In the genomic region with DNA sequence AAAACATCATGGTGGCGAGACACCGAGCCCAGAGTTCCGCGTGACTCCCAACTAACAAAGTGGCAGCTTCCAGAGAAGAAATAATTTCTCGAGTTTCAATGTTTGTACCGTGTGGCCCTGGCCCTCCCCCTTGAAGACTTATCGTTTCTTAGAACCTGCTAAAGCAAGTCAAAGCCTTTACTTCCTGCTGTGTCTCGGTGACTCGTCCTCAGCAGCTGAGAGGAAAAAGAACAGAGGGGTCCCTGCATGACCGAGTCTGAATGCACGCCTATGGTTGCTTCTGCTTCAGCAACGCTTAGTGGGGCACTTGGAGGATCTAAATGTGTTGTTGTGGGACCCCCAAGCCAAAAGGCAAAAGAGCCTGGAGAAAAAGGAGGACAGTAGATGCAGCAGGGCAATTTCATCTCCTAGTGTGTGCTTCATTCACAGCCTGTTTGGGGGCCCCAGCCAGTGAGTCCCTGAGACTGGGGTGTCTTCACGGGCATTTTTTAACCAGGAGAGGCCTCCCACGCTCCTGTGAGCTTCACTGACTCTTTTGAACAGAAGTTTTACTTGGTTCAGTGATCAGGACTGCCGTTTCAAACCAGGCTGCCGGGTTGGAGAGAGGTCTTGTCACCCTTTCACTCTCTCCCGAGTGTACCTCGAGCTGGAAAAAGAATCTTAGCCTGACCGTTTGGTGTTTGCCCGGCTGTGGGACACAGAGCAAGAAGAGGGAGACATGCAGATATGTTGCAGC, we compare ENCODE assay signal across 8 mouse cellular contexts. TPM values are rescaled to one million over a fixed set of nuclear protein-coding genes. Genes with fewer than 3 reads are reported as not detected.
DNase-seq lines count a peak whose midpoint lies in the region; ATAC-seq and TF ChIP-seq lines count a peak whose summit lies in the region.

No protein-coding gene starts in this region.

- 56% methylated on average over 20 of the region's 20 CpGs for WGBS in heart, embryonic 14.5 days
- 54% methylated on average over 20 of the region's 20 CpGs for WGBS in heart, embryonic 11.5 days (ENCODE audit: insufficient replicate concordance)
- WGBS in neural tube, embryonic 15.5 days: 29% methylated on average over 20 of the region's 20 CpGs

- H3K9me3 ChIP-seq in heart, embryonic 14.5 days (ENCODE audit: control insufficient read depth, low read length): no peaks in the 10 kb centered on the region
- H3K9me3 ChIP-seq in heart, embryonic 11.5 days (replicated peaks; ENCODE audit: control insufficient read depth, low read length): no peaks in the 10 kb centered on the region
- no peaks in the 10 kb centered on the region for H3K9me3 ChIP-seq in neural tube, embryonic 15.5 days (replicated peaks)

- peak overlapping the region; percentile 11; the same call in 1 of the 2 replicates for H3K9ac ChIP-seq in heart, embryonic 14.5 days (ENCODE audit: low read length)
- H3K9ac ChIP-seq in heart, embryonic 11.5 days (ENCODE audit: low read depth, low read length): no peak overlapping the region
- H3K9ac ChIP-seq in neural tube, embryonic 15.5 days (replicated peaks): no peak overlapping the region

- no peak for ATAC-seq in heart, embryonic 14.5 days (ENCODE audit: insufficient number of reproducible peaks, insufficient read depth, low FRiP score, low read depth)
- ATAC-seq in heart, embryonic 11.5 days (replicated peaks; ENCODE audit: insufficient number of reproducible peaks, low FRiP score, low TSS enrichment): no peak
- peak; percentile 27; the same call in 1 of the 2 replicates for ATAC-seq in neural tube, embryonic 15.5 days (ENCODE audit: low FRiP score)

- H3K36me3 ChIP-seq in heart, embryonic 14.5 days (ENCODE audit: control insufficient read depth, insufficient read depth, low read length): no peaks in the 10 kb centered on the region
- H3K36me3 ChIP-seq in heart, embryonic 11.5 days (ENCODE audit: control insufficient read depth, insufficient read depth, low read length): no peaks in the 10 kb centered on the region
- H3K36me3 ChIP-seq in neural tube, embryonic 15.5 days: no peaks in the 10 kb centered on the region

- no peaks in the 10 kb centered on the region for H3K27me3 ChIP-seq in heart, embryonic 14.5 days (ENCODE audit: control insufficient read depth, insufficient read depth, low read length)
- H3K27me3 ChIP-seq in heart, embryonic 11.5 days (ENCODE audit: control insufficient read depth, insufficient read depth, low read length): no peaks in the 10 kb centered on the region
- H3K27me3 ChIP-seq in neural tube, embryonic 15.5 days (replicated peaks): no peaks in the 10 kb centered on the region

- no peak for TF ChIP-seq CTCF in brain, embryonic 14.5 days (IDR thresholded peaks at IDR 0.05; ENCODE audit: borderline replicate concordance, extremely low read depth, insufficient read depth, insufficient read length)

- H3K4me3 ChIP-seq in heart, embryonic 14.5 days (ENCODE audit: control insufficient read depth in 1 of 2, insufficient read depth in 1 of 2, low read depth in 1 of 2, low read length in 2 of 2): no peak overlapping the region
- no peak overlapping the region for H3K4me3 ChIP-seq in heart, embryonic 11.5 days (ENCODE audit: low read depth, low read length)
- no peak overlapping the region for H3K4me3 ChIP-seq in neural tube, embryonic 15.5 days (replicated peaks)

- TF ChIP-seq POLR2A in brain, embryonic 14.5 days (IDR thresholded peaks at IDR 0.05; ENCODE audit: borderline replicate concordance, extremely low read depth, insufficient read depth, insufficient read length, poor library complexity, severe bottlenecking): no peak

- no peak overlapping the region for H3K27ac ChIP-seq in heart, embryonic 14.5 days (replicated peaks in 1 of 2; ENCODE audit: control insufficient read depth in 1 of 2, insufficient read depth in 1 of 2, low read depth in 2 of 2, low read length in 2 of 2)
- no peak overlapping the region for H3K27ac ChIP-seq in heart, embryonic 11.5 days (ENCODE audit: low read depth, low read length)
- H3K27ac ChIP-seq in neural tube, embryonic 15.5 days (replicated peaks): no peak overlapping the region

- no peak overlapping the region for H3K4me2 ChIP-seq in heart, embryonic 14.5 days (ENCODE audit: low read length)
- no peak overlapping the region for H3K4me2 ChIP-seq in heart, embryonic 11.5 days
- H3K4me2 ChIP-seq in neural tube, embryonic 15.5 days: 0 out of 2 replicates have a peak overlapping the region, but pooled peaks have one; percentile 4

- H3K4me1 ChIP-seq in heart, embryonic 14.5 days (ENCODE audit: control insufficient read depth in 2 of 2, insufficient read depth in 2 of 2, low read length in 2 of 2): peaks cover 10 to 15% of the 10 kb centered on the region in 2 experiments; a peak in 3 of 4 replicates
- H3K4me1 ChIP-seq in heart, embryonic 11.5 days (ENCODE audit: control insufficient read depth, insufficient read depth, low read length): peaks cover 2% of the 10 kb centered on the region
- peaks cover 10% of the 10 kb centered on the region; the same call in 1 of the 2 replicates for H3K4me1 ChIP-seq in neural tube, embryonic 15.5 days

- DNase-seq in brain, embryonic 14.5 days (ENCODE audit: low read depth): peak; percentile 44
- DNase-seq in kidney, adult 8-10 months: peak; percentile 60 to 72
- no peak for DNase-seq in right cerebral cortex, postnatal 14 days
- DNase-seq in lung, postnatal 4 days: no peak
- no peak for DNase-seq in lung, postnatal 25 days (ENCODE audit: low spot score)

RNA-seq across cellular contexts. Expression of a gene that starts 56.6 kb away (rescaled TPM):
- 5.2 and 6.6 TPM in 2 replicates for polyA plus RNA-seq in heart, embryonic 14.5 days (2014; fragmentation: Nextera tagmentation; extraction: Ambion mirVana)
- polyA plus RNA-seq in heart, embryonic 11.5 days (2014; fragmentation: Nextera tagmentation; extraction: Ambion mirVana): 2.8 and 3.9 TPM in 2 replicates
- polyA plus RNA-seq in brain, embryonic 14.5 days (2012; rRNA removed): 3.2 and 6.7 TPM in 2 replicates
- polyA plus RNA-seq in neural tube, embryonic 15.5 days (2015; fragmentation: Nextera tagmentation; extraction: Ambion mirVana): 13.9 and 17.9 TPM in 2 replicates

Comparison
In these comparisons a context has a peak if more than half of its experiments do, and no peak if none do; other contexts are left out.
1. DNase-seq: peak in brain, embryonic 14.5 days (single experiment) and kidney, adult 8-10 months (2 of 2); none in right cerebral cortex, postnatal 14 days (single experiment), lung, postnatal 4 days (0 of 2) and lung, postnatal 25 days (single experiment).